Mouse (Mus musculus) right cerebral cortex, adult 18-20 months (tissue): ENCODE measurements around the gene Eif3d.
A peak's percentile ranks its signal among the peaks of the same experiment; 100 is the strongest.
"Not testable (repeated sequence)": the region's sequence is repeated elsewhere in the genome, so short reads cannot be mapped to it uniquely, and the experiment has no call there.

Source experiments
- DNase-seq: peaks from one replicate; pipeline ENCODE4 v3.0.0; 2022; ENCODE audit warnings: mixed read lengths

Gene Eif3d

DNA sequence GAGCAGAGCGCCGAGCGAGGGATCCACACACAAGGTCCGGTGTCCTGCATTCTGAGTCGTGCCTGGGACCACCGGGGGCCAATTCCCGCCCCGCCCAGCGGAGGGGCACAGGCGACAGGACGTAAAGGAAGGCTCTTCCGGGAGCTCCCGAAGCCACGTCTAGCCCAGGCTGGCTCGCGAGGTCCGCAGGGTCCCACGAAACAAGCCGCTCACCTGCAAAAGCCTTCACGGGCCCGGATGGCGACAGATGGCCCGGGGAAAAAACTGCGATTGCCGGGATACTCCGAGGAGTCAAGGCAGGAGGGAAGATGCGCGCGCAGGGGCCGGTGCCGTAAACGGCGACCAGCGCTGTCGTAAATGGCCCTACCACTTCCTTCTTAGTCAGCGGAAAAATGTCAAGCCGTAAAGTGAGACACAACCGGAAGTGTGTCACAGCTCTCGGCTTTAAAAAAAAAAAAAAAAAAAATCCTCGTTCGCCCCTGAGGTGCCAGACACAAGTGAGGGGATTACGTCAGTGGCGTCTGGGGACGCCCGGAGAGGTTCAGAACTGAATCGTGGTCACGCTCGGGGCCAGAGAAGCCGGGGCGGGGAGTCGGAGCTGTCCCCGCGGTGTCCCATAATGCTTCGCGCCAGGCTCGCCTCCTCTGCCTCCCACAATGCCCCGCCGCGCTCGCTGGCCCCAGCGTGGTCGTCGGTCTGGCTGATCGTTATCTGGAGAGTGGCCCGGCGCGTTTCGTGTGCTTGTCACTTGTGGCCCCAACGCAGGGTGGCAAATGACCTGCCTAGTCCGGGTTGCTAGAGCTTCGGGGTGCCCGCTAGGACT lies at the start of gene Eif3d:
TSS of gene Eif3d (minus strand) at position 344 of the 823 bp plus-strand sequence.
- DNase-seq: peak; percentile 97

DNA sequence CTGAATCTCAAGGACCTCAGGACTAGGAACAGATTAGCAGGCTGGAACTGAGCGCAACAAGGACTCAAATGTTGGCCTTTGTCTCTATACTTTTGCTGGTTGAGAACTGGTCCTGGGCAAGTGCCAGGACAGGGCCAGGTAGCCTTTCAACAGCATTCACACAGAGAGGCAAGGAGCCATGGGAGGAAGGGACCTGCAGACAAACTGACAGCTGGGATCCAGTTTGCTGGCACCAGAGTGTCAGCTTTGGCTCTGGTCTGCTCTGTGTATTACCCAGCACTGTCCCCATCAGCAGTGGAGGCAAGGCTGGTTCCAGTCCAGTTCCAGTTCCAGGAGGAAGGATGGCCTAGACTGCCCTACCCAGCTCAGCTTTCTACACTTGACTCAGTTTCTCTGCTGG lies 43.4 kb upstream of the Eif3d start:
- no peak for DNase-seq

- DNase-seq: not testable (repeated sequence)
Measured at GRCm38 (mm10) chr15:78008206-78008605, 37.6 kb upstream of the Eif3d start.

DNA sequence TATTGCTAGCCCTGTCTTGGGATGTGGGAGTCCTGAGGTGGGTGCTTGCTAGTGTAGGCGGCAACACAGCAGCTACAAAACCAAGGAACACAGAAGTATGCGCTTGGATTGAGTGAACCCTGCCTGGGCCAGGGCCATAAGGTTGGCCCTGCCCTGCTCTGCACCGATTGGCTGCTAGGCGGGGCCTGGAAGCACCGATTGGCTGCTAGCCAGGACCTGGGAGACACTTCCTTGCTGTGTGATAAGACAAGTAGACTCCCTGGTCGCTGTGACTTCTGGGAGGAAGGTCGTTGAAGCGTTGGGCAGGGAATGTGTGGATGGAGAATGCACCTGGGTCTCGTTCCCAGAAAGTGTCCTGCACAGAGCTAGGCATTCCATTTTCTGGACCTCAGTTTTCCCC lies 33.3 kb upstream of the Eif3d start:
- DNase-seq: no peak

- DNase-seq: no peak
Measured at GRCm38 (mm10) chr15:78001400-78001799, 30.8 kb upstream of the Eif3d start.

DNA sequence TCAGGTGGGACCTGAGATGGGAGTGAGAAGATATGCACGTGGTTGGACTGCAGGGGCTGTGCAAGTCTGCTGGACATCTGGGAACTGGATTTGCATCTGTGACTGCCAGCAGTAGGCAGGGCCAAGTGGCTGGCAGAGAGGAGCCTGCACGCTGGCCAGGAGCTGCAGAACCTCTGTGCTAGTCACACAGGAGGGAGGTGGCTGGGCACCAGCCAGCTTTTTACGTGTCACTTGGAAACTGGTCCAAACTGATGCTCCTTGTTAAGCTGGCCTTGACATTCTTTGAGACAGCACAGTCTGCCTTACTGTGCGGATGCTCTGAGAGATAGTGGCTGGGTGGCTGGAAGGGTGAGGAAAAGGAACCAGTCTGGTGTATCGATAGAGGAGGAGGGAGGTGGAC lies 17.9 kb upstream of the Eif3d start:
- DNase-seq: peak; percentile 46

GRCm38 (mm10) chr15:77983391-77983790 lies 12.8 kb upstream of the Eif3d start:
- DNase-seq: no peak

GRCm38 (mm10) chr15:77982195-77982939 lies 11.8 kb upstream of the Eif3d start:
- DNase-seq: peak; percentile 77

GRCm38 (mm10) chr15:77981181-77981680 lies 10.6 kb upstream of the Eif3d start:
- no peak for DNase-seq

GRCm38 (mm10) chr15:77979427-77979865 lies 8.8 kb upstream of the Eif3d start:
- DNase-seq: peak; percentile 84

DNA sequence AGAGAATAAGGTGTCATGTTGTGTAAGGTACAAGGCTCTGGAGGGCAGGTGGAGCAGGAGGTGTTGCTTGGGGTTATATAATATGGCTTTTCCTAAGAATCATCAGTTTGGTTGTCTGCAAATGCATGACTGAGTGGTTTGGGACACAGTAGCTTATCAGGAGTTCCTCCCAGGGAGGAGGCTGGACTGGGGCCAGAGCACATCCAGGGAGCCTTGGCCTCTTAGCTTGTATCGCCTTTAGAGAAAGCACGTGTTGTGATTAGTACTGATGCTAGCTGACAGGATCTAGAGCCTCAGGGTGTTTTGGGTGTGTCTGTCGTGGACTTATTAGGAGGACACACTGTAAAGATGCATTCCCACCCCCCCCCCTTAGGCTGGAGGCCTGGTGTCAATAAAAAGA lies 7.0 kb upstream of the Eif3d start:
- DNase-seq: no peak

DNA sequence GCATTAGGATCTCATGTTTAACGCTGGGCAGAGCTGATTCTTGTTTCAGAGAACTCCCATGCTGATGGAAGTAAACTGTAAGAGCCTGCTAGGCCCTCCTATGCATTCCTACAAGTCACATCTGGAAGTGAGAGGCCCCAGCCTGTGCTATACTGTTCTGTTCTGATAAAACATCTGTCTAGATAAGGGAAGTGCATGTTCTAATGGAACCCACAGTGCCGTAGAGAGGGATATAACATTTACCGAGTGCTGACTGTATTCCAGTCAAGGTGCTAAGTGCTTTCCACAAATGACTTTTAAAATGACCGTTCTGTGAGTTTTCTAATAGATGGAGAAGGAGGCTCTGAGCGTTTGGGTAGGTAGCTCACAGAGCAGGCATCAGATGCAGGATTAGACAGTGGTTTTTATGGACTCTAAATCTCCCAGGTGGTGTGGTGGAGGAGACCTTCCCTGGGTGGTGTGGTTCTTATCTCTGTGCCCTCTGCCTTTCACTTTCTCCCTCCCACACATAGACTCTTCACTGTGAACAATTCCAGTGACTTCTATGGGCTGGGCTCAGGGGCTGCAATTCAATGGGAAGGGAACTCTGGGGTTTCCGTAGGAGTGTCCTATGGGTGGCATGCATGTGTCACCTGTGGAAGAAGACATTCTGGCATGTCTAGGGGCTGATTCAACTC lies 3.7 kb upstream of the Eif3d start:
- DNase-seq: no peak

DNA sequence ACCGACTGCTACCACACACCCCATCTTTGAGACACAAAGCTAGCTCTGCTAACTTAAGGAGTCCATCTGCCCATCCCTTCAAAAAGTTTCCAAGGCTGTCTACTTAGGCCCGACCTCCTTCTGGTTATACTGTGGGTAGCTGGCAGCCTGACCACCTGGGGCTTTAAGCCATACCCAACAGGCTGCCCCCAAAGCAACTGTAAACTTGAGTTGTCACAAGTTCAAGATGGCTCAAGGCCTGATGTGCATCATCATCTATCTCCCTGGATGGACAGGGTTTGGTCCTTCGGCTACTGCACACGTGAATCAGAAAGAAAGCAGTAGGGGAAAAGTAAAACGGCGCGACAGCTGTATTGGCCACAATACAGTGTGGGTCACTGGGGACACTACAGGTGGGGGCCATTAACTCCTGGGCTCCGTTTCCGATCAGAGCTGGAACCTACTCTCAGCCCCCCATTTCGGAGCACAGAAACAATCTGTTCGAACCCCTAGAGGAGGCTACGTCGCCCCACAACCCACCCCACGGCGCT lies 608 bp downstream of the Eif3d start:
- no peak for DNase-seq

GRCm38 (mm10) chr15:77965117-77965528 lies 5.5 kb downstream of the Eif3d start:
- DNase-seq: no peak

- DNase-seq: no peak
Measured at GRCm38 (mm10) chr15:77962447-77962846, 8.2 kb downstream of the Eif3d start.

DNA sequence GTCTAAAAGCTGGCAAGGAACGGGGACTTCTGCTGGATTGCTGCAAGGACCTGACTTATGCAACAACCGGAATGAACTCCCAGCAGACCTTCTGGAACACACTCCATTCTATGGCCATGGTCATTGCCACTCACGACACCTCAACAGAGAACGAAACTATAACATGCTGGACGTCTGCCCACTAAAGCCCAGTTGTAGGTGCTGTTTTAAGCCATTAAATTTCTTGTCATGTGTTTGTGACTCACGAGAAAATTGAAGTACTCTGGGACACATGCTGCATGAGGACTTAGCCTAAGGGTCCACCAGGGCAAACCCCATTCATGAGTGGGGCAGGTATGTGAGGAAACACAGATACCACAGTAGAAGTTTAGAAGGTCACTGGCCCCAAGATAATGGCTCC lies 9.9 kb downstream of the Eif3d start:
- no peak for DNase-seq

- DNase-seq: no peak
Measured at GRCm38 (mm10) chr15:77958071-77958470, 12.5 kb downstream of the Eif3d start.

- no peak for DNase-seq
Measured at GRCm38 (mm10) chr15:77957625-77958024, 13.0 kb downstream of the Eif3d start.

DNA sequence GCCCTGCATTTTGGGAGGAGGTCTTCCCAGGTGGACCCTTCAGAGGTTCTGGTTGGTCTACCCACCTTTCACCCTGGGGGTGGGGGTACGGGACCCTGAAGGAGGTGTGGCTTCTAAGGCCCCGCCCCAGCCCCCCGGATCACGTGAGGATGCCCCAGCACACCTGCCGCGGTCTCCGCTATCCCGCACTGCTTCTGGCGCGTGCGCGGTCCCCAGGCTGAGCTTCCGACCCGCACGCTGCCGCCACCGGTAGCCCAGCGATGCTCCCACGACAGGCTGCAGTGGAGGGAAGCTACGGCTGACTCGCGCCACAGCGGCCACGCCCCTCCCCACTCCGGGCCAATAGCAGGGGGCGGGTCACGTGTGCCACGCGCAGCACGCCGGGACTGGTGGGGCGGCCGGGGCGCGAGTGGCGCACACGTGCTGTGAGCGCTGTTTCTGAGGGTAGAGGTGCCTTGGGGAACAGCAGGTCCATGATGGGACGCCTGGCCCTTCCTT lies 14.2 kb downstream of the Eif3d start, which contains the start of gene Foxred2:
TSS of gene Foxred2 (minus strand) at position 319 of the 498 bp plus-strand sequence.
- DNase-seq: peak; percentile 90

DNA sequence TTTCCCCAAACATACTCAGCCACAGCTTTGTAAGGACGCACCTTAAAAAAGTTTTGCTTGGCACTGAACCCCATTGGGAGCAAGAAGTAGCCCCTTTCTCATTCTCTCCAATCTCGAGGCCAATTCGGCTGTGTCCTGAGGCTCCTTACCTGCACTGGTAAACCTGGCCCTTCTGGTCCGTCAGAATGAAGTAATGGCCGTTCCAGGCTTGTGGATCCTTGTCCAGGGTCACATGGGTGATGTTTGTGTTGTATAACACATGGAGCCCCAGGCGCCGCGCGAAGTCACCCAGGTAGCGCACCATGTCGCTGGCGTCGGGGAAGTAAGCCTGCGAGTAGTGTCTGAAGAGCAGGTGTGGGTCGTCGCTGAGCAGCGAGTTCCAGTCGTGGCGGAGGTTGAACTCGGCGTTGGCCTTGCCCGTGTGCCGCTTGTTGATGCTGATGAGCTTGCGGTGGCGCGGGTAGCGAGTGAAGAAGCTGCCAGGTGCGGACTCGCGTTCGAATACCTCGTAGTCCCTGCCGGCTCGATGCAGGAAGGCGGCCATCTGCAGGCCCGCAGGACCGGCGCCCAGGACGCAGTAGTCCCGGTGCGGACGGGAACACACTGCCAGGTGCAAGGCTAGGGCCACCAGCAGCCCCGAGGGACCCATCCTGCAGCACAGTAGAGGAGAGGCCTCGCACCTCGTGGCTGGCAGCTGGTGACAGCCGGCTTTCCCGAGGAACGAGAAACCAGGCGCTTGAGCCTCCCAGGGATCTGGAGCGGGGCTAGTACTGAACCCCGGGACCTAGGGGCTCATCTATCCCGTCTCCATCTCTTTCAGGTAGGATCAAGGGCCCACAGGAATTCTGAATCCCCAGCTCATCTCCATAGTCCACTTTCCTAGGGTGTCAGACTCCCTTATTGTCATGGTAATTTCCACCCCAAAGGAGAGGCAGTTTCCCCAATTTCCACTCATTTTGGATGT lies 14.9 kb downstream of the Eif3d start:
- DNase-seq: no peak

DNA sequence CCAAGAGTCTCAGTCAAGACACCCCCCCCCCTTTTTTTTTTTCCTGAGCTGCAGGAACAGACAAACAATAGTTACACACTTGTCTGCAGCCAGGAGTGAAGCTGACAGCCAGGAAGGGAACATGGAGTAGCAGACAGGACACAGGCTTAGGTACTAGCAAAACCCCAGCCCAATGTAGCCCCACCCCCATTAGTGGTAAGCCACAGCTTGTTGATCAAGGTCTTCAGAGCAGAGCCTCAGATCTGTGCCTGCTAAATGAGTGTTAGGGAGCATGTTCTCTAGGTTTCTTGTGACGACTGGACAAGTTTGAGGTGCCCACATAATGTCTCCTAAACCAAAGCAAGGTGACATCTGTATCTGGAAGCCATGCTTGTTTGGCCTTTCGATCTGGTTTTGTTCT lies 16.3 kb downstream of the Eif3d start:
- no peak for DNase-seq
